Mouse (Mus musculus) limb, embryonic 12.5 days (tissue): ENCODE measurements around the gene Ctcf. TPM values are rescaled to one million over a fixed set of nuclear protein-coding genes. Genes with fewer than 3 reads are reported as not detected.

ENCODE experiments used
- ATAC-seq: fragments of 200-750 bp; cut with Nextera tagmentation; 2 replicates; pipeline ENCODE4 v1.8.0; 2017; ENCODE audit warnings: low read depth, moderate TSS enrichment; ENCODE audit not compliant: insufficient number of reproducible peaks, insufficient read depth, low FRiP score, low TSS enrichment
- H3K27ac ChIP-seq: fragments of 300-500 bp; sonication (generic); 2 replicates; pipeline ENCODE4 v1.5.1; 2016; ENCODE audit warnings: mild to moderate bottlenecking, moderate library complexity
- H3K27me3 ChIP-seq: fragments of 300-500 bp; sonication (generic); 2 replicates; pipeline ENCODE4 v1.6.1; 2016; ENCODE audit warnings: mild to moderate bottlenecking, moderate library complexity
- H3K36me3 ChIP-seq: fragments of 300-500 bp; sonication (generic); 2 replicates; pipeline ENCODE4 v1.6.1; 2016; ENCODE audit warnings: mild to moderate bottlenecking, moderate library complexity
- H3K4me1 ChIP-seq: fragments of 300-500 bp; sonication (generic); replicated peaks from 2 replicates; pipeline ENCODE4 v1.6.1; 2016
- H3K4me2 ChIP-seq: fragments of 300-500 bp; sonication (generic); 2 replicates; pipeline ENCODE4 v1.6.1; 2016; ENCODE audit warnings: mild to moderate bottlenecking, moderate library complexity
- H3K4me3 ChIP-seq: fragments of 300-500 bp; sonication (generic); replicated peaks from 2 replicates; pipeline ENCODE4 v1.5.1; 2016; ENCODE audit warnings: mild to moderate bottlenecking
- H3K9ac ChIP-seq: fragments of 300-500 bp; sonication (generic); replicated peaks from 2 replicates; pipeline ENCODE4 v1.6.1; 2016; ENCODE audit warnings: mild to moderate bottlenecking, moderate library complexity
- H3K9me3 ChIP-seq: fragments of 300-500 bp; sonication (generic); 2 replicates; pipeline ENCODE4 v1.6.1; 2016; ENCODE audit warnings: mild to moderate bottlenecking, moderate library complexity
- WGBS: fragments of 180-500 bp; shearing (Covaris S2); methylation state at CpG from one replicate; pipeline ENCODE4 v1.1.7; 2016; 5-methylcytosine and 5-hydroxymethylcytosine counted together
- polyA plus RNA-seq: library from polyadenylated mRNA; unstranded; fragments of >200 nt; fragmentation: Nextera tagmentation; extraction: Ambion mirVana; gene quantifications from 2 replicates; pipeline ENCODE4 v1.2.1, GENCODE M21; 2016

The Ctcf gene
- polyA plus RNA-seq, 1 experiment from 2014 or later = 160 TPM

DNA sequence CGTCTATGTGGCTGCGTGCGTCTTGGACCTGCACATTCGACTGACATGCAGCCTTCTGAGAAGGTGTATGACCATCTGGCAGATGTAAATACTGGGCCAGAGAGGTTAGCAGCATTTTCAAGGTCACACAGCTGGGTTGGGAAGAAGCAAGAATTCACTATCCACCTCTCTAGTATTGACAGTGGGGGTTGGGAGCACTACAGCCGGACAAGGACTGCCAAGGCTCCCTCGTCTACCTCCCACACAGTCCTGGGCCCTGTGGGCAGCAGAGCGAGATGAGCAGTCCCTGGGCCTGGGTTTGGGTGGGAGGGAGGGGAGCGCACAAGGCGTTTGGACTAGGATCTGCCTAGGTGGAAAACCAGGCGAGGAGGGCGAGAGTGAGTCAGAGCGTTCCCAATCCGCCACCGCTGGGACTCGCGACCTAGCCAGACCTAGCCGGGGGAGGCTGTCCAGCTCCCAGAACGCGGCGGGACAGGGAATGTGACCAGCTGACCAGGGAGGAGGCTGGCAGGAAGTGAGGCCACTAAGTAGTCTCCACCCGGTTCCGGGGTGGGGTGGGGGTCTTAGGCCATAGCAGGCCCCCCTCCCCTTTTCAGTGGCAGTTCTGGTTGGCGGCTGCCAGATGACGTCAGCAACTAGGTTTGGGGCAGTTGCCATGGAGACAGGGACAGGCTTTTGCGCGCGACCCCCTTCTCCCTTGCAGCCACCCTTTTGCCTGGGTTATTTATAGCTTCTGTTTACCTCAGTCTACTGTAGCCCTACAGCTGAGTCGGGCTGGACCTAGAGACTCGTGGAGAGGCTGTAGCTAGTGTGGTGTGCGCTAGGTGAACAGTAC lies 30.0 kb upstream of the Ctcf start:
- Histone ChIP-seq H3K27ac (peak overlapping the region; percentile 84), H3K4me3 (peak overlapping the region; percentile 78), H3K4me1 (peaks cover 28% of the 10 kb centered on the region), H3K36me3 (no peaks in the 10 kb centered on the region), H3K27me3 (peaks cover 4% of the 10 kb centered on the region; the same call in 1 of the 2 replicates), H3K4me2 (peak overlapping the region; percentile 91), H3K9me3 (no peaks in the 10 kb centered on the region), H3K9ac (peak overlapping the region; percentile 87)
- peak; percentile 45; the same call in 1 of the 2 replicates for ATAC-seq
- WGBS = 2% methylated on average over 30 of the region's 30 CpGs

DNA sequence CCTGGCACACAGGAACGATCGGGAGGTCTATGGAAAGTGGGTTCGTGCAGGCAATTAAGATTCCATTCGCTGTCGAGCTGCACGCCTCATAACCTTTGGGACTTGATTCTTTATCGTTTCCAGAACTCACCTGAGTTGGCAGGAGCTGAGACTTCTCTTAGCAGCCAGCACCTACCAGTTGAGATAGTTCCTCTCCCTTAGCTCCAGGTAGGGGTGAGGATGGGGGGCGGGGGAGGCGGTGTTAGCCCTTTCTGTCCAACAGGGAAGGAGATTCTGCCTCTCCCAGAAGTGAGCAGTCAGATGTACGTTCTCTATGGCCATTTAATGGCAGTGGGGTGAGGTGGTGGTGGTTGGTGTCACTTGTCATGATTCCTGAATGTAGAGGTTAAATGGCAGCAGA lies 29.3 kb upstream of the Ctcf start:
- Histone ChIP-seq H3K27me3 (peaks cover 9% of the 10 kb centered on the region), H3K4me3 (peak overlapping the region; percentile 78), H3K4me1 (peaks cover 28% of the 10 kb centered on the region), H3K27ac (peak overlapping the region; percentile 84; the same call in 1 of the 2 replicates), H3K9me3 (no peaks in the 10 kb centered on the region), H3K9ac (peak overlapping the region; percentile 87), H3K4me2 (peak overlapping the region; percentile 91), H3K36me3 (no peaks in the 10 kb centered on the region)
- ATAC-seq = no peak
- 7% methylated on average over 10 of the region's 10 CpGs for WGBS

DNA sequence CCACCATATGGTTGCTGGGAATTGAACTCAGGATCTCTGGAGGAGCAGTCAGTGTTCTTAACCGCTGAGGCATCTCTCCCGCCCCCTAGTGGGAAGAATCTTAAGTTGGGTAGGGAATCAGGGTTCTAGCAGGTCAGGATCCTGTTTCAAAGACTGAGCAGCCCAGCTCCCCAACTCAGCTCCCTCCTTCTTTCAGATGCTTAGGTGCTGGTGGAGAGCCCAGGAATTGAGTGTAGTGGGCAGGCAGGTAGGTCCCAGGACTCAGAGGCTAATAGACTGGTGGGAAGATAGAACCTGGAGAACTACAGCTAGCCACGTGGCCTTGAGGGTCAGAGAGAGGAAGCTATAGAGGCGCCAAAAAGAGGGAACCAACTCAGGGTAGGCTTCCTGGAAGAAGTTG lies 28.7 kb upstream of the Ctcf start:
- 35% methylated on average over 4 of the region's 4 CpGs for WGBS
- no peak overlapping the region for H3K27ac ChIP-seq
- peaks cover 29% of the 10 kb centered on the region for H3K4me1 ChIP-seq
- no peak overlapping the region for H3K4me2 ChIP-seq
- no peaks in the 10 kb centered on the region for H3K9me3 ChIP-seq
- no peak overlapping the region for H3K4me3 ChIP-seq
- H3K36me3 ChIP-seq = no peaks in the 10 kb centered on the region
- H3K9ac ChIP-seq = no peak overlapping the region
- ATAC-seq = no peak
- peaks cover 15% of the 10 kb centered on the region for H3K27me3 ChIP-seq

DNA sequence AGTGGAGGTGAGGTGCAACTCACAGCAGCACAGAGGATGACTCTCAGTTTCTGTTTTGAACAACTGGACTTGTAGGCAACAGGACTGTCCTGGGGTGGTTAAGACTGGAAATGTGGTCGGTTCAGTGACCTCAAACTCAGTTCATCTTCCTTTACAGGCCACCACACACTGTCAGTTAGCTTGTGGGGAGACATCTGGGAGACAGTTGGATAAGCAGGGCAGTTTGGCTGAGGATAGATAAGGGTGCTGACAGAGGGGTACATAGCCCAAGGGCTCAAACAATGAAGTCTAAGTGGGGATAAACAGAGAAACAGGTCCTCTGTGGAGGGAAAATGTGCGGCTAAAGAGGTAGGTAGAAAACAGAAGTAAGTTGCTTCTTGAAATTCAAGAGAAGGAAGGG lies 27.0 kb upstream of the Ctcf start:
- WGBS = 62% methylated on average over 2 of the region's 2 CpGs
- no peaks in the 10 kb centered on the region for H3K36me3 ChIP-seq
- no peak overlapping the region for H3K9ac ChIP-seq
- H3K4me1 ChIP-seq = peaks cover 38% of the 10 kb centered on the region
- H3K4me2 ChIP-seq = no peak overlapping the region
- H3K4me3 ChIP-seq = no peak overlapping the region
- no peaks in the 10 kb centered on the region for H3K9me3 ChIP-seq
- ATAC-seq = no peak
- H3K27me3 ChIP-seq = peaks cover 29% of the 10 kb centered on the region
- no peak overlapping the region for H3K27ac ChIP-seq

GRCm38 (mm10) chr8:105609771-105610170 lies 26.6 kb upstream of the Ctcf start:
- Histone ChIP-seq H3K27ac (no peak overlapping the region), H3K27me3 (peaks cover 33% of the 10 kb centered on the region), H3K36me3 (no peaks in the 10 kb centered on the region; the same call in 1 of the 2 replicates), H3K9ac (no peak overlapping the region), H3K4me1 (peaks cover 40% of the 10 kb centered on the region), H3K9me3 (no peaks in the 10 kb centered on the region), H3K4me2 (no peak overlapping the region), H3K4me3 (no peak overlapping the region)
- no peak for ATAC-seq
- 81% methylated on average over 4 of the region's 4 CpGs for WGBS

GRCm38 (mm10) chr8:105611836-105612235 lies 24.5 kb upstream of the Ctcf start:
- Histone ChIP-seq H3K36me3 (peaks cover 21% of the 10 kb centered on the region), H3K4me3 (no peak overlapping the region), H3K27me3 (peaks cover 37% of the 10 kb centered on the region), H3K9ac (no peak overlapping the region), H3K27ac (no peak overlapping the region), H3K4me1 (peaks cover 28% of the 10 kb centered on the region), H3K4me2 (no peak overlapping the region), H3K9me3 (no peaks in the 10 kb centered on the region)
- WGBS = 87% methylated on average over 9 of the region's 9 CpGs
- ATAC-seq = no peak

DNA sequence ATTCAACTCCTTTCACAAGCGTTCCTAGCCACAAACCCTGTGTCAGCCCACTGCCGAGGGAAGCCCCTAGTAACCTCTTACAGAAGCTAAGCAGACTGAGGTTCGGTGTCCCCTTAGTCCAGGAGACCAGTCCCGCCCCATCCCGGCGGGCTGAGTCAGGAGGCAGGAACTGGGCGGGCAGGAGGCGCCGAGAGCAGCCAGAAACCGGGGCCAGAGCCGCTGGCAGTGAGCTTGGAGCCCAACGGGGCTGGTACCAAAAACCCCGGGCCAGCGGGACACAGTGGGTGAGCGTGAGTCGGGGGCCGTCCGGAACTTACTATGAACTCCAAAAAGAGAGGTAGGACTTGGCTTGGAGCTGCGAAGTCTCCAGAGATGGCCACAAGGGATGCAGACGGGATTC lies 23.3 kb upstream of the Ctcf start:
- Histone ChIP-seq H3K27me3 (peaks cover 37% of the 10 kb centered on the region), H3K4me3 (peak overlapping the region; percentile 54), H3K9me3 (no peaks in the 10 kb centered on the region), H3K9ac (0 out of 2 replicates have a peak overlapping the region, but pooled peaks have one; percentile 40), H3K36me3 (peaks cover 33% of the 10 kb centered on the region), H3K27ac (no peak overlapping the region), H3K4me2 (peak overlapping the region; percentile 99), H3K4me1 (peaks cover 18% of the 10 kb centered on the region)
- no peak for ATAC-seq
- 3% methylated on average over 20 of the region's 20 CpGs for WGBS

- WGBS = under 1% methylated on average over 50 of the region's 50 CpGs
- Histone ChIP-seq H3K4me1 (peaks cover 18% of the 10 kb centered on the region), H3K27me3 (peaks cover 37% of the 10 kb centered on the region), H3K4me3 (peak overlapping the region; percentile 54), H3K27ac (no peak overlapping the region), H3K9ac (peak overlapping the region; percentile 64), H3K4me2 (peak overlapping the region; percentile 99), H3K36me3 (peaks cover 42% of the 10 kb centered on the region), H3K9me3 (no peaks in the 10 kb centered on the region)
- ATAC-seq = peak; percentile 67; the same call in 1 of the 2 replicates
Observed at GRCm38 (mm10) chr8:105613830-105614511, 22.4 kb upstream of the Ctcf start.

DNA sequence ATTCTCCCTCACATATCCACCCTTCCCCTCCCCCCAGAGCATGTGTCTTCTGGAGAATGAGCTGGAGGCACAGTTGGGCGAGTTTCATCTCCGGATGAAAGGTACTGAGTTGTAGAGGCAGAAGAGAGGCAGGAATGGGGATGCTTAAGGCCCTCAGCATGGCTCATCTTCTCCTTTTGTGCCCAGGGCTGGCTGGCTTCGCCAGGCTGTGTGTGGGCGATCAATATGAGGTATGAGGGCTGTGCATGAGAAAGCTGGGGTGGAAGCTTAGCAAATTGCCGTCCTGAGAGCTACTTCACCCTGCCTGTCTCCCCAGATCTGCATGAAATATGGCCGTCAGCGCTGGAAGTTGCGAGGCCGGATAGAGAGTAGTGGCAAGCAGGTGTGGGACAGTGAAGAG lies 20.4 kb upstream of the Ctcf start:
- WGBS = 93% methylated on average over 9 of the region's 9 CpGs
- Histone ChIP-seq H3K4me3 (no peak overlapping the region), H3K27me3 (peaks cover 37% of the 10 kb centered on the region), H3K27ac (no peak overlapping the region), H3K4me2 (no peak overlapping the region), H3K4me1 (peaks cover 18% of the 10 kb centered on the region), H3K36me3 (peaks cover 62% of the 10 kb centered on the region), H3K9me3 (no peaks in the 10 kb centered on the region), H3K9ac (no peak overlapping the region)
- no peak for ATAC-seq

DNA sequence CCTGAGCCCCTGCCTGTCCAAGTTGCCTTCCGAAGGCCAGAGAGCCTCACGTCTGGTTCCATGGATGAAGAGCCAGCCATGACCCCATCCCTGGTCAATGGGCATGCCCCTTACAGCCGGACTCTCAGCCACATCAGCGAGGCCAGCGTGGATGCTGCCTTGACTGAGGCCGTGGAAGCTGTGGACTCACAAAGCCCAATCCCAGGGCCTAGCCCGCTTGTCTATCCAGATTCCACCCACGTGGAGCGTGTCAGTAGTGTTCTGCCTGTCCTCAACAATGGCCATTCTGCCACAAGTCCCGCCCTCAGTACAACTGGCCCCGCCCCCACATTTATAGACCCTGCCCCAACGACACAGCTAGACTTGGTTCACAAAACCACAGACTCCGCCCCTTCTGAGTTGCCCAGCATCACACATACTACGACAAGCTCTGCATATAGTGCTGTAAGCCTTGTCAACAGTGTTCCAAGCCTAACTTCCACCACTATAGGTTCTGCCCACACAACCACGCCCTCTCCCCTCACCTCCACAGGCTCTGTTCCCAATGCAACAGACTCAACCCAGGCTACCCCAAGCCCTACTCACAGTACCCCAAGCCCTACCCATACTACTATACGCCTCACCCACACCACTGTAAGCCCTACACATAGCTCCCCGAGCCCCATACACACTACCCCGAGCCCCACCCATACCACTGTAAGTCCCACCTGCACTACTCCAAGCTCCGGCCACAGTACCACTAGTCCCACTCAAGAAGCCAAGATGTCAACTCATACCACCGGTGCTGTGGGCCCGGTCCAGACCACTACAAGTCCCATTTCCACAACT lies 18.7 kb upstream of the Ctcf start:
- H3K27me3 ChIP-seq = peaks cover 22% of the 10 kb centered on the region
- H3K4me2 ChIP-seq = no peak overlapping the region
- peaks cover 75% of the 10 kb centered on the region for H3K36me3 ChIP-seq
- peaks cover 27% of the 10 kb centered on the region for H3K4me1 ChIP-seq
- no peaks in the 10 kb centered on the region for H3K9me3 ChIP-seq
- no peak overlapping the region for H3K27ac ChIP-seq
- no peak overlapping the region for H3K4me3 ChIP-seq
- no peak for ATAC-seq
- no peak overlapping the region for H3K9ac ChIP-seq
- 90% methylated on average over 21 of the region's 21 CpGs for WGBS

DNA sequence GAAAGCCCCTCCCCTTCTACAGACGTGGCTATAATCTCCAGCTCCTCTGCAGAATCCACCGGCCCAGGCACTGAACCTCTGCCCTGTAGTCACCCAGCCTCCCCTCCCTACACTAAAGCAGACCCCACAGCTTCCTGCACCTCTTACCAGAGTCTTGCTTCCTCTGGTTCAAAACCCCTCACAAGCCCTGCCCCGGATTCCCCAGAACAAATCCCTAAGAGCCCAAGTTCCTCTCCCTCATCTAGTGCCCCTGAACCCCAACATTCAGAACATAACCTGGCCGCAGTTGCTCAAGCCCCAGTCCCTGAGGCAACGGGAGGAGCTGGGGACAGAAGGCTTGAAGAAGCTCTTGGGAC lies 18.1 kb upstream of the Ctcf start:
- Histone ChIP-seq H3K9me3 (no peaks in the 10 kb centered on the region), H3K4me1 (peaks cover 27% of the 10 kb centered on the region), H3K36me3 (peaks cover 75% of the 10 kb centered on the region), H3K27me3 (peaks cover 17% of the 10 kb centered on the region), H3K9ac (no peak overlapping the region), H3K4me3 (no peak overlapping the region), H3K4me2 (no peak overlapping the region), H3K27ac (no peak overlapping the region)
- 93% methylated on average over 5 of the region's 5 CpGs for WGBS
- ATAC-seq = no peak
